9 mouse cellular contexts compared by ENCODE assay signal in the genomic region with DNA sequence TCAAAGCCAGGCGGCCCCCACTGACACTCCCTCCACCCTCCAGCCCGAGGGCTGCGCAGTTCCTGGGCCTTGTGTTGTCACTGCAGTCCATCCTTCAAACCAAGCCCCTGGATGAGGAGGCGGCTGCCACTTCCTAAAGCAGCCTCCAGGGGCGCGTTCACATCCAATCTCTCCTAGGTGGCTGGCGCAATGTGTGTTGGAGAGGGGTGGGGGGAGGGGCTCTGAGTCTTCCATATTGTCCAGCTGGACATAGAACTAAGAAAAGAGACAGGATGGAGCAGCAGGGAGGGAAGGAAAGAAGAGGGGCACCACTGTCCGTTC. TPM values are rescaled to one million over a fixed set of nuclear protein-coding genes. Genes with fewer than 3 reads are reported as not detected.
A peak's percentile ranks its signal among the peaks of the same experiment; 100 is the strongest.
DNase-seq lines count a peak whose midpoint lies in the region; ATAC-seq lines count a peak whose summit lies in the region.
"Had no signal": no experiment of that assay in that cellular context is flagged by ENCODE, and none has a peak within 500 bp of the region (broad histone marks: within the 10 kb centered on the region; RNA-seq: fewer than 3 reads in every experiment).

No protein-coding gene starts in this region.

- H3K9me3 ChIP-seq in forebrain, embryonic 15.5 days: no peaks in the 10 kb centered on the region
- H3K9me3 ChIP-seq in liver, embryonic 12.5 days (replicated peaks): no peaks in the 10 kb centered on the region
- H3K9me3 ChIP-seq in stomach, embryonic 14.5 days (ENCODE audit: control insufficient read depth, low read depth, low read length): no peaks in the 10 kb centered on the region
- H3K9me3 ChIP-seq: megakaryocyte, embryonic 14.5 days had no signal

- ATAC-seq in forebrain, embryonic 15.5 days (replicated peaks): 0 out of 2 replicates have a peak, but pooled peaks have one; percentile 43
- 0 out of 2 replicates have a peak, but pooled peaks have one; percentile 20 for ATAC-seq in liver, embryonic 12.5 days
- peak; percentile 61; the same call in 1 of the 2 replicates for ATAC-seq in stomach, embryonic 14.5 days (ENCODE audit: insufficient number of reproducible peaks, insufficient read depth, low FRiP score, low read depth)
- no peak for ATAC-seq in cerebellum, adult (ENCODE audit: insufficient number of reproducible peaks, low FRiP score, low TSS enrichment)

- H3K4me1 ChIP-seq in forebrain, embryonic 15.5 days: peaks cover 3% of the 10 kb centered on the region; the same call in 1 of the 2 replicates
- peaks cover 9% of the 10 kb centered on the region for H3K4me1 ChIP-seq in liver, embryonic 12.5 days
- peaks cover 9% of the 10 kb centered on the region for H3K4me1 ChIP-seq in stomach, embryonic 14.5 days (ENCODE audit: control insufficient read depth, insufficient read depth, low read length)

- no peak overlapping the region for H3K4me3 ChIP-seq in forebrain, embryonic 15.5 days
- H3K4me3 ChIP-seq in liver, embryonic 12.5 days: no peak overlapping the region
- no peak overlapping the region for H3K4me3 ChIP-seq in stomach, embryonic 14.5 days (ENCODE audit: low read depth, low read length)
- H3K4me3 ChIP-seq: megakaryocyte, embryonic 14.5 days had no signal

- 2% methylated on average over 8 of the region's 8 CpGs for WGBS in forebrain, embryonic 15.5 days
- WGBS in liver, embryonic 12.5 days (ENCODE audit: insufficient replicate concordance): 11% methylated on average over 8 of the region's 8 CpGs
- 7% methylated on average over 8 of the region's 8 CpGs for WGBS in stomach, embryonic 14.5 days

- intact Hi-C loops in gastrocnemius, postnatal 36 days (cut with DNase I): no loop called here

- H3K27ac ChIP-seq in forebrain, embryonic 15.5 days (replicated peaks): no peak overlapping the region
- H3K27ac ChIP-seq in liver, embryonic 12.5 days: no peak overlapping the region
- no peak overlapping the region for H3K27ac ChIP-seq in stomach, embryonic 14.5 days (ENCODE audit: low read length)

- H3K27me3 ChIP-seq in forebrain, embryonic 15.5 days: no peaks in the 10 kb centered on the region
- H3K27me3 ChIP-seq in liver, embryonic 12.5 days (replicated peaks): peaks cover 61% of the 10 kb centered on the region
- no peaks in the 10 kb centered on the region for H3K27me3 ChIP-seq in stomach, embryonic 14.5 days (ENCODE audit: control insufficient read depth, insufficient read depth, low read length)

- H3K36me3 ChIP-seq in forebrain, embryonic 15.5 days: no peaks in the 10 kb centered on the region
- no peaks in the 10 kb centered on the region for H3K36me3 ChIP-seq in liver, embryonic 12.5 days
- H3K36me3 ChIP-seq in stomach, embryonic 14.5 days (ENCODE audit: control insufficient read depth, insufficient read depth, low read length): no peaks in the 10 kb centered on the region

- DNase-seq in heart, postnatal 4 days: peak; percentile 45
- no peak for DNase-seq in heart, adult 11 months
- DNase-seq in R1 (ENCODE audit: low read depth, low spot score): peak; percentile 82
- DNase-seq in gastrocnemius, postnatal 36 days: no peak

- H3K9ac ChIP-seq in forebrain, embryonic 15.5 days (replicated peaks): no peak overlapping the region
- H3K9ac ChIP-seq in liver, embryonic 12.5 days: no peak overlapping the region
- no peak overlapping the region for H3K9ac ChIP-seq in stomach, embryonic 14.5 days (replicated peaks; ENCODE audit: low read depth, low read length)

- H3K4me2 ChIP-seq in forebrain, embryonic 15.5 days (replicated peaks): no peak overlapping the region
- H3K4me2 ChIP-seq in liver, embryonic 12.5 days: no peak overlapping the region
- H3K4me2 ChIP-seq in stomach, embryonic 14.5 days (replicated peaks; ENCODE audit: low read depth, low read length): no peak overlapping the region

RNA-seq across cellular contexts. Expression of a gene that starts 9.1 kb away (rescaled TPM):
- total RNA-seq in heart, postnatal 4 days (2021): under 1 TPM; 0.17 to 0.25 TPM
- polyA plus RNA-seq in forebrain, embryonic 15.5 days (2015; fragmentation: Nextera tagmentation; extraction: Ambion mirVana): 0.20 and 0.51 TPM in 2 replicates
- polyA plus RNA-seq in liver, embryonic 12.5 days (2016; fragmentation: Nextera tagmentation; extraction: Ambion mirVana): 8.2 and 8.5 TPM in 2 replicates
- polyA plus RNA-seq in stomach, embryonic 14.5 days (2014; fragmentation: Nextera tagmentation; extraction: Ambion mirVana): 3.2 and 3.4 TPM in 2 replicates
- total RNA-seq in gastrocnemius, postnatal 36 days (2021): under 1 TPM; 0.12 to 0.18 TPM

RNA-seq across cellular contexts. Expression of a gene that starts 21.7 kb away (rescaled TPM):
- total RNA-seq in heart, postnatal 4 days (2021): 10 to 100 TPM in 1 of 2 experiments, 1 to 10 TPM in 1; 8.8 to 10.4 TPM
- 8.0 and 9.1 TPM in 2 replicates for polyA plus RNA-seq in forebrain, embryonic 15.5 days (2015; fragmentation: Nextera tagmentation; extraction: Ambion mirVana)
- polyA plus RNA-seq in liver, embryonic 12.5 days (2016; fragmentation: Nextera tagmentation; extraction: Ambion mirVana): 6.4 and 8.8 TPM in 2 replicates
- polyA plus RNA-seq in stomach, embryonic 14.5 days (2014; fragmentation: Nextera tagmentation; extraction: Ambion mirVana): 4.8 and 7.1 TPM in 2 replicates
- 1 to 10 TPM; 4.4 to 5.5 TPM for total RNA-seq in gastrocnemius, postnatal 36 days (2021)

RNA-seq across cellular contexts. Expression of a gene that starts 45.8 kb away (rescaled TPM):
- not detected for total RNA-seq in heart, postnatal 4 days (2021)
- polyA plus RNA-seq in forebrain, embryonic 15.5 days (2015; fragmentation: Nextera tagmentation; extraction: Ambion mirVana): not detected in 2 replicates
- not detected in 2 replicates for polyA plus RNA-seq in liver, embryonic 12.5 days (2016; fragmentation: Nextera tagmentation; extraction: Ambion mirVana)
- not detected in 2 replicates for polyA plus RNA-seq in stomach, embryonic 14.5 days (2014; fragmentation: Nextera tagmentation; extraction: Ambion mirVana)
- total RNA-seq in gastrocnemius, postnatal 36 days (2021): not detected

Comparison
In these comparisons a context has a peak if more than half of its experiments do, and no peak if none do; other contexts are left out.
1. DNase-seq: peak in heart, postnatal 4 days (single experiment) and R1 (single experiment); none in heart, adult 11 months (single experiment) and gastrocnemius, postnatal 36 days (0 of 2).